Mouse (Mus musculus): ENCODE results near the gene Trpc6.

DNA sequence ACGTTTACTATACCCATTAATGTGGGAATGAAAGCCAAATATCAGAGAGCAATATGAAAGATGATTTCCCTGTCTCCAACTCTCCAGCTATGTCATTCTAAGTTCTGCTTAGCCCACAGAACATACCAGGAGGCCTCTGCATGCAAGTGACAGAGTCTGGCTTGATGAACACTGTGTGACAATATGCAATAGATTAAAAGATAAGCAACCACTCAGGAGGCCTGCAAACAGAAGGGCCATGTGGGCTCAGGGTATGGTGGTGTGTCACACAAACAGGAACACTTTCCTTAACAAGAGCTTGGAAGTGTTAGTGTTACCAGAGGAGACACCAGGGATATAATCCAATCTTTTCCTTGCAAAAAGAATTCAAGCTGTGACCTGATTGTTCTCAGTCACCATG, 159.6 kb downstream of the Trpc6 start:
- TF ChIP-seq HCFC1 (IDR thresholded peaks at IDR 0.05; ENCODE audit: borderline replicate concordance, insufficient read depth, low read length) = no peak
- TF ChIP-seq CHD2 (IDR thresholded peaks at IDR 0.05; ENCODE audit: low read depth, low read length) = no peak

Data from ES-E14 (cell line).